Mouse (Mus musculus): ENCODE data around the gene Ssh1.

Ssh1 gene

DNA sequence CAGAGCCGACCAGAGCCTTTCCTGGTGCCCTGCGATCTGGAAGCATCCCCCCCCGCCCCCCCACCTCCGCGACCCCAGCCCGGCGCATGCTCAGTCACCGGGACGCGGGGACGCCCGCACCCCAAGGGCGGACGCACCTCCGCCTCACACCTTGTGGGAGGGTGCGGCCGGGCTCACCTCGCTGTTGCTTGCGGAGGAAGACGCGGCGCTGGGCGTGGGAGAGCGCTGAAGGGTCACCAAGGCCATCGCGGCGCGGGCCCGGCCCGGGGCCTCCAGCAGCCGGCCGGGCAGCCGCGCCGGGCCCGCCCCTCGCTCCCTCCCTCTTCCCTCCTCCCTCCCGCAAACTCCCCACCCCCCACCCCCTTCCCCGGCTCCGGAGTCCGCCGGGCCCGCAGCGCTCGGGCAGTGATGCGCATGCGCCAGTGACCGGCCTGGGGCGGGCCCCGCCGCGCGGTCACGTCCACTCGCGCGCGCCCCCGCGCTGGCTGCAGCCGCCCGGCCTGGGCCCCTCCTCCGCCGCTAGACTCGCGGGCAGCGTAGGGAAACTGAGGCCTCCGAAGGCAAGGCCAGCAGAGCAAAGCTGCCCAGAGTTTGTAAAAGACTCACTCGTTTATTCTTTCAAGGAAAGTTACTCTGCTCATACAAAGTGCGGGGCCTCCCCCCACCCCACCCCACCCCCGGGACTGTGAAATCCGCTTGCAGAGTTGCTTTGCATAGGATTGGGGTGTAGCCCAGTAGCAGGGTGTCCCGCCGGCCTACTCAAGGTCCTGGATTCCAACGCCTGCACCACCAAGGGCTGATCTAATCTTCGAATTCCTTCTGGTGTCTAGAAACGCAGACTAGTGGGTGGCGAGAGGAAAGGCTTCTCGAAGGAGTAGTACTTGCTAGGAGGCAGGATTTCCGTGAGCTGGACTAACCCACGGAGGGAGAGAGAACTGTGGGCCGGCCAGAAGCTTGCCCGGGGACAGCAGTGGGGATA lies at the start of gene Ssh1:
Gene Ssh1, minus strand, starts transcription at position 408 of the 979 bp plus-strand sequence.
- in situ Hi-C loops (cut with MseI, MboI): no loop called here

DNA sequence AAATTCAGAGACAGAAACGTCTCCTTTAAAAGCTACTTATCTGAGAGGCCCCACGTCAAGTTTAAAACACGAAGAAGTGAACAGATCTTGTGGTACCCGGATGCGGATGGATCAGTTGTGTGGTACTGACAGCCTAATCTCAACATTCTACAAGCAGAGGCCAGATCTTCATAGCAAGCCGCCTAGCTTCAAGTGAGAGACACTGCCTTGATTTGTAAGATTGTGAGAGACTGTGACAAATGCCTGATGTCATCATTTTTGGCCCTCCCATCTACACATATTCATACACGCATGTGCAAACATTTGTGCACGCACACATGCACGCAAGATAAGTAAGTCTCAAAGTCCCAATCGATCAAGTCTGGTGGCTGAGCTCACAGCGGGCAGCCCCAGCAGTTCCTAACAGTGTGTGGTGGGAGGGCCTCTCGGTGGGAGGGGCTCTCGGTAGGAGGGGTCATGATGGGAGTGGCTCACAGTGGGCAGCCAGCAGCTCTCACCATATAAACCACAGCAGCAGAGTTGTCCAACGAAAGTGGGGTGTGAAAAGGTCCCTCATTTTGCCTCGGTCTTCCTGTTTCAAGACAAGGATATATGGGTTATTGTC lies 47.7 kb upstream of the Ssh1 start:
- in situ Hi-C loops (cut with MseI, MboI): no loop called here

DNA sequence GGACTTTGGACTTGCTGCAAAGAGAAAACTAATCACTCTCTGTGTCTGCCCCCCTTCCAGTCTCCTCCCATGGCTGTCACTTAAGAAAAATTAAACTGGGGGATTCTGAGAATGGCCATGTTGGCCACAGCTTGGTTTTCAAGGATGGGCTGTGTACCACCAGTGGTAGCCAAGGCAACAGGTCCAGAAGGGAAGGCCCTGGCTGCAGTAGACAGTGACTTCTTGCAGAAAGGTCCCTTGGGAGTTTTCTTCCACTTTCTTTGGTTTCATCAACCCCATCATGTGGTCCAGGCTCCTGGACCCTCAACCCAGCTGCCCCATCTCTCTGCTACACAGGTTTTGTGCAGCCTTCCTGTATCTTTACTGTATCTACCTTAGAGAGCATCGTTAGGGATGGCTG lies 47.2 kb upstream of the Ssh1 start:
- in situ Hi-C loops (cut with MseI, MboI): no loop called here

DNA sequence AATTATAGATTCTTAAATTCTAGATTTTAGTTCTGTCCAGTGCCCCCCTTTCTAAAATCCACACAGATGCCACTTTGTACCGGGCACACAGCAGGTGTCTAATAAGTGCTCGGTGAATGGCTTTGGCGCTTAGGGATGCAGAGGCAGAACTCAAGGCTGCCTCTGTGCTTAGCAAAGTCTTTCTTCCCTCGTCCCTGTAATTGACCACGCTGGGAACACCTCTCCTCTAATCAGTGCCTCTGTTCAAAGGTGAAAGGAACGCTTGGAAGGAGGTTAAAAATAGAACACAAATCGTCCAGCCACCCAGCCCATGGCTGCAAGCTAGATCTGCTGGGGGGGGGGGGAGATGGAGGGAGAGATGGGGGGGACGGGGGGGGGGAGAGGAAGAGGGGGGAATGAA lies 46.8 kb upstream of the Ssh1 start:
- in situ Hi-C loops (cut with MseI, MboI): no loop called here

DNA sequence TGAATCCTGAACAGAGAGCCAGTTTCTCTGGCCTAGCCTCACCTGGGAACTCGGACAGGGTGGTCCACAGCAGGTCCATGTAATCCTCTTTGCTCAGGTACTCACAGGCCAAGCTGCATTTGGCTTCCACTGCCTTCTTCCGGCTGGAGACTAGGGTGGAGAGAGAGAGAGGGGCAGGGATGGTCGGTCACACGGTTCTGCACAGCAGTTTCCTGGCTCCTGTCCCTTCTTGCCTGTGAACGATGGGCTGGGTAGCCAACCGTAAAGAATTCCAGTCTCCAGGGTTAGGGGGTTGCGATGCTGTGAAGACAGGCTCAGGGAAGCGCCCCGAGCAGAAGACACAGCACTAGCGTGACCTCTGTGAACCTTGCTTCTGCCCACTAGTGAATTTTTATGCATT lies 41.4 kb upstream of the Ssh1 start:
- in situ Hi-C loops (cut with MseI, MboI): no loop called here

DNA sequence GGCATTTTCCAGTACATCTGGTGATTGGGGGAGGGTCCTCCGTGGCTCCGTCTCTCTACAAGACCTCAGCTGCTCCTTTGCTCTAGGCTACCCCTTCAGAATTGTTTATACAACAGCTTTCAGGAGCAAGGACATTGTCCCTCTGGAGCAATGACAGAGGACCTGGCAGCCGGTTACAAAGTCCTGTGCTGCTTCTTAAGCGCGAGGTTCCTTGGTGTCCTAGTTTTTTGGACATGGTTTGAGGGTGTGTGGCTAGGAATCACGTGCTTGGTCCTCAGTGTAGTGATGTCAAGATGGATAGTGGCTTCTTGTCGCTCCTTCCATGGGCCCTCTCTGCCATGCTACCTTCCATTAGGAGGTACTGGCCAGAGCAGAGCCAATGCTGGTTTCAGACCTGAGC lies 40.7 kb upstream of the Ssh1 start:
- in situ Hi-C loops (cut with MseI, MboI): no loop called here

DNA sequence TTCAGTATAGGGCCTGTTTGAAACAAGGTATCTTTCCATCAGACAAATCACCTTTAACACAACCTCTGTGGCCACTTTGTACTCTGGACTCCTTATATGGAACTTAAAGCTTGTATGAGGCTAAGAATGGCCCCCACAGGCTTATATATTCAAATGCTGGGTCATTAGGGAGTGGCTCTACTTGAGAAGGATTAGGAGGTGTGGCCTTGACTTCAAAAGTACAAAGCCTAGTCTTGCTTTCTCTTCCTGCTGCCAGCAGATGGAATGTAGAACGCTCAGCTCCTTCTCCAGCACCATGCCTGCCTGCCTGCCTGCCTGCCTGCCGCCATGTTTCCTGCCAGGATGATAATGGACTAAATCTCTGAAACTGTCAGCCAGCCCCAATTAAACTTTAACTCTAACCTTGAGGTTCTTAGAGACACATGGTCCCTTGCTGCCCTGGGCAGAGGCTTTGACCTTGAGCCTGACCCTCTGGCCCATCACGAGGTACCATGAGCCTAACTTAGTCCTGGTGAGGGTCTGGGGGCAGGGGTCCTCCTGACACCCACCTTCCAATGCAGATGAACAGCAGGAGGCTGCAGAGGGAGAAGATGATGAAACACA lies 38.6 kb upstream of the Ssh1 start:
- in situ Hi-C loops (cut with MseI, MboI): no loop called here

DNA sequence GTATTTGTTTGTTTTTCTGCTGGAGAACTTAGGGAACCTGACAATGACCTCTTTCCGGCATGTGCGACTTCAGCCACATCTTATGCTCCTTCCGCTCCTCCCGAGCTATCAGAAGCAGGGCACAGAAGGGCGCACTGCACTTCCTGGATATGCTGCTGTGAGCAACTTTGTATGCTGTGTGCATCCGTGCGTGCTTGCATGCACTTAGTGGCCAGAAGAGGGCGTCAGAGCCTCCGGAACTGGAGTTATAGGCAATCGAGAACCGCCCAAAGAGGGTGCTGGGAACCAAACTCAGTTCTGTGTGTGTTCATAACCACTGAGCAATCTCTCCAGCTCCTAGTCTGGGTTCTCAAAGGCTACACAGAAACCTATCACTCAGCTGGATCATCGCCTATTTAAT lies 37.0 kb upstream of the Ssh1 start:
- in situ Hi-C loops (cut with MseI, MboI): no loop called here

DNA sequence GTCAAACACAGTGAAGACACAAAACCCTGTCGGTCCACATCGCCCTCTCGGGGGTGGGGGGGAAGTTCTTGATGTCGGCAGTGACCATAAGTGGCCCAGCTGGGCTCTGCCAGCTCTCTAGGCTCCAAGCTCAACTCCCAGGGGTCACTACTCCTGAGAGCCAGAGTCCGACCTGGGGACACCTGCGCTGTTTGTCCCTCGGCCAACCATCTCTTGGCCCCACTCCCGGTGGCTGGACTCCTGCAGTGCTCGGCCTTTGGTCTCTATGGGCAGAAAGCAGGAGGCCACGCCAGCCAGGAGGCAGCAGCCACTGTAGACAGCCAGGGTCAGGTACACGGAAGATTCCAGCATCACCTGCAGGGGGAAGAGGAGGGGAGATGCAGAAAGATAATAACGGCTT lies 34.4 kb upstream of the Ssh1 start:
- in situ Hi-C loops (cut with MseI, MboI): no loop called here

DNA sequence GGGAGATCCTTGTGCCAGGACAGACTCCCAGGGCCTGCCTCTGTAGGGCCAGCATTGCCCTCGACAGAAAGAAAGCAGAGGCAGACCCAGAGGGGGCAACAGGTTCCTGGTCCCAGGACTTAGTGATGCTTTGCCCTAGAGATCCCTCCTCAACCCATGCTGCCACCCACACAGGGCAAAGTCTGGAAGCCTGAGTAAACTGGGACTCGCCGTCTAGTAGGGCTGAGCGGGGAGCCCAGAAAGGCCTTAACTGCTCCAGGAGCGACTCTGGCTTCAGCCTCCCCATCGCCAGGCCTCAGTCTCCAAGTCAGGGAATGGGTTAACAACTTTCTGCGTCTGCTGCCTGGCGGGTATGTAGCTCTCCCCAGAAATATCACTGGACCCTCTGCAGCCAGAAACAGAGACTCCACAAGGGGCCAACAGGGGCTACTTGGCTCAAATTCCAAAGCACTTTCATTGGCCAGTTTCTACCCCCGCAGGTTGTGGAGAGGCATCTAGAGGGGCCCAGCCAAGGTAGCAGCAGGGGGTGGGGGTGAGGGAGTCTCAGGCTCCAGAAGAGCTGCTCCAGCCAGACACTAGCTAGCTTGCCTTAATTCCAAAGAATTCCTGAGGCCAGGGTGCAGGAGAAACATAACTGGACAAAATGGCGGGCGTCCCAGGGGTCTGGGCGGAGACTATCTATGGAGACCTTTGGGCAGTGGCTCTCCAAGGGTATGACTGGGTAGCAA lies 33.7 kb upstream of the Ssh1 start:
- in situ Hi-C loops (cut with MseI, MboI): no loop called here

DNA sequence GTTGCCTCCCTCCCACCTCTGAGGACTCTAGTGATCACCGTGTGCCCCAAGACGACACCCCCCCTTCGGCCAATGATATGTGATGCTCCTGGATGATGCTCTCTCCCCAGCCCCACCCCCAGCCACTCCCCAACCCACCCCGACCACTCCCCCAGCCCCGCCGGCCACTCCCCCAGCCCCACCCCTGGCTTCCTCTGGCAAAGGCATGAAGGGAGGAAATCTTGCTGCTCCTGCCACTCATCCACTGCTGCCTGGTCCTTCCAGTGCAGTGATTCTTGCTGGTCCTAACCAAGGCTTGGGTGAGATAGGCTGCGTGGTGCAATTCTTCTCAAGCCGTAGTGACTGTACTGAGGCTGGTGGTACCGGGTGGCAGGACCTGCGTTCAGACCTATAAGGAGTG lies 31.2 kb upstream of the Ssh1 start:
- in situ Hi-C loops (cut with MseI, MboI): no loop called here

DNA sequence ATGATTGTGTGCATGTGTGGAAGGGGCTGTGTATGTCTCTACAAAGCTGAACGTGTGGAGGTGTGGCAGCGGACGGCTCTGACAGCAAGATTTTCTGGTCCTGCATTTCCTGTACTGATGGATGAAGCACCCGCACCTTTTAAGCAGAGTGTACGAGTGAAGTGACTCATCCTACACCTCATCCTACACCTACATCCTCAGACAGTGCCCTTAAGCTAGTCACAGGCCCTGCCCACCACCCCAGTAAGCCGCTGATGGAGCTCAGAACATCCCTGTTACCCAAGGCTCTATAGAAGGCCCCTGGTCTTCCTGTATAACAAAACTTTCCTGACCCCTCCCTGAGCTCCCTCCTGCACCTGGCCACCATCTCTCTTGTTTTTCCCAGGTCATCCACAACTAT lies 30.7 kb upstream of the Ssh1 start:
- in situ Hi-C loops (cut with MseI, MboI): no loop called here

DNA sequence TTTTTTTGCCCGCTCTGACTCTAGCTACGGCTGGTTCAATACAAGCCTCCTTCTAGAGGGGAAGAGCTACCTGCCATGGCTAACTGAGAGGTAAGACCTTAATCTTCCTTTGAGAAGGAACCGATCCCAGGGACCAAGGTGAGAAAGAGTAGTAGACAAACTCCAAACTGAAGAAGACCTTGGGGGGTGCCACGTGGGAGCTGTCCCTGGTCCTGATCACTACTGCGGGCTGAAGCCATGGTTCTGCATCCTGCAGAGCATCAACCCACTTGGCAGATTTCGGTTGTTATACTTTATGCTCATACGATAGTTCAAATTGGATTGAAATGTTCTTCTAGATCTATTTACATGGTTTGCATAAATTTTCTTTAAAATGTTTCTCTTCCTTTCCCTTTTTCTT lies 21.4 kb upstream of the Ssh1 start:
- in situ Hi-C loops (cut with MseI, MboI): no loop called here

DNA sequence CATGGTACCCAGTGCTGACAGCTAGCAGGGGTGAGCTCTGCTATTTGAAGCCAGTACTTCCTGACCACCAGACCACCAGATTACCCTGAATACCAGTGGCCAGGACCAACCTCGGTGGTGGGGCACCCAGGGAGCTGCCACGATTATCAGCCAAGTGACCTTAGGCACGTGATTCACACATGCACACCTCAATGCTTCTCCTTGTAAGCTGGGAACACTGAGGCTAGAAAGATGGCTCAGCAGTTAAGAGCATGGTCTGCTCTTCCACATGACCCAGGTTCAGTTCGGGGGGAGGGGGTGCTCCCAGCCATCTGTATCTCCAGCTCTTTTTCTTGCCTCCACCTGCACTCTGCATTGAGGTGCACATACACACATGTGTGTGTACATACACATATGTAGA lies 15.4 kb upstream of the Ssh1 start:
- in situ Hi-C loops (cut with MseI, MboI): no loop called here

DNA sequence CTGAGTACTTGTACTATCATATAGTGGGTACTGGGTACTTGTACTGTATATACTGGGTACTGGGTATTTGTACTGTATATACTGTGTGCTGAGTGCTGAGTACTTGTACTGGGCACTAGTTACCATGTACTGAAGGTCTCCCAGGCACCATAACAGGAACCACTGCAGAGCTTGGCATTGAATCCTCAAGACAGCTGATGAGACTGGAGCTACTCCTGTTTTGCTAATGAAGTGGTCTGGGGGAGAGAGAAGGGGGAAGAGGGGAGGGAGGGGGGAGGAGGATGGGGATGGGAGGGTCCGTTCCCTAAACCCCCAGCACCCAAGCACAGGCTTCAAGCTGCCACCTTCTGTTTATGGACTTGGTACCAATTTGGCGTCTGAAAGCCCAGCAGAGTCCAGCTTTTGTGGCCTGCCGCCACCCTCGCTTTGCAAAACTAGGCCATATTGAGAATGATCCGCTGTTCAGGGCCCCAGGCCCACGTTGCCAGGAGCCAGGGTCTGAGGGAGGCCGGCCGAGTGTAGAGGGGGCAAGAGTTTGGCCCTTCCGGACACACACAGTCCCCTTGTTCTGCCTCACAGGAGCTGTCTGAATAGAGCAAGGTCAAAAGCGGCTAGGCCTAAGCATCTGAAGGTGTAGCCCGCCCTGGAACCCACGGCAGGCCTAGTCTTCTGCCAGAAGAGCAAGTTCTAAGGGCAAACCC lies 14.2 kb upstream of the Ssh1 start:
- in situ Hi-C loops (cut with MseI, MboI): no loop called here

DNA sequence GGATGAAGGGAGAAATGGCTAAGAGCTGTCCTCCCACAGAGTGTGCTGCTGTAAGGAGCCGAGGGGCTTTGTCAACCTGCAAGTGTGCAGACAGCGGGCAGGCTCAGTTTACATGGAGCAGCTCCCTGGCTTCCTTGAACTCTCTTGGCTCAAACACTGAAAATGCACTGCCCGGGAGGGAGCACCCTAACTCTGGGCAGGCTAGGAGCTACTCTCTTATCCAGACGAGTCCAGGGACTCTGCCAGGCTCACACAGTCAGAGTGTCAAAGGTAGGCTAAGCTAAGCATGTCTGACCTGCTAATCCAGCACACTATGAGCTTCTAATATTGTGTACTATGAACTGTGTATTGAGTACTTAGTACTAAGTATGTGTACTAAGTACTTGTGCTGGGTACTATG lies 13.3 kb upstream of the Ssh1 start:
- in situ Hi-C loops (cut with MseI, MboI): no loop called here

DNA sequence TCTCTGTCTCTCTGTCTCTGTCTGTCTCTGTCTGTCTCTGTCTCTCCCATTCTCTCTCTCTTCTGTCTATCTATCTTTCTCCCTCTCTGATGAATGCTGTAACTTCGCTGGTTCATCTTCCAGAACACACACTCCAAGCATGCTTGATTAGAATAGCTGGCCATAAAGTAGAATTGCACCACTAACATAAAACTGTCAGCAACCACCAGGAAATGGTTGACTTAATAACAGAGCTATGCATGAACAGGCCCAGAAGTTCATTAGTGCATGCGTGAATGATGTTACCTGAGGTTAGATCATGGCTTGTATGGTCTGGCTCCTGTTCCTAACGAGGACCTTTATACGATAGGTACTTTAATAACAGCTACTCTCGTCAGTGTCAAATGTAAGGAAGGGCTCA lies 11.4 kb upstream of the Ssh1 start:
- in situ Hi-C loops (cut with MseI, MboI): no loop called here

DNA sequence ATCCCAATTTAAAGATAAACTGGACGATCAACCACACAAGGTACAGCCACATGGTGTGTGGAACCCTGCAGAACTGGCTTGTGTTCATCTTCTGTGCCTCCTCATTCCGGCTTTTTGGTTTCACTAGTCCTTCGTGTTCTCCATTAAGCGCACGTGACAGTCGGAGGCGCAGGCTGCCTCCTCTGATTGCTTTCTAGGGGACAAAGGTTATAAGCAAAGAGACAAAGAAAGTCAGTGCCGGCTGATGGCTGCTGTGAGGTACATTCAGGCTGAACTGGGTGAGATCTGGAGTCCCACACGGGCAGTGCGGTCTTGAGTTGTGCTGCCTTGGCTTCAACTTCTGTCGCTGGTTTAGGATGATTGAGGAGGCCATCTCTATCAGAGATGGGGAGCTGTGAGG lies 10.9 kb upstream of the Ssh1 start:
- in situ Hi-C loops (cut with MseI, MboI): no loop called here

DNA sequence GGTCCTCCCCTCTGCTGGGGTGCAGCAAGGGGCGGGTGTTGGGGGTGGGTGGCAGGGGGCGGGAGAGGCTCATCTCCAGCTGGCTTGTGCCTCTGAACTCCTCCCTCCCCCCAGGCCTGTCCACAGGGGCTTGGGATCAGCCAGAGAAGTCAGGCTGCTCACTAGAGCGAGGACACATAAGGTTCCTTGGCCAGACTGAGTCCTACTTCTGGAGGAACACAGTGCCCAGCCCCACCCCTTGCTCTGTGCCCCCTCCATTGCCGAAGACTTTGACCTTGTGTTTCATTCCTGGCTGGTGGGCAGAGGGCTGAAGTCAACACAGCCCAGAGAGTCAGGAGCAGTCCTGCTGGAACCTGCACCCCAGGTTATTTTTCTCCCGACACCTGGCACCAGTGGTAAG lies 9.8 kb upstream of the Ssh1 start, which contains the start of gene Dao:
Gene Dao, plus strand, starts transcription at position 162 of the 400 bp plus-strand sequence.
- in situ Hi-C loops (cut with MseI, MboI): no loop called here

DNA sequence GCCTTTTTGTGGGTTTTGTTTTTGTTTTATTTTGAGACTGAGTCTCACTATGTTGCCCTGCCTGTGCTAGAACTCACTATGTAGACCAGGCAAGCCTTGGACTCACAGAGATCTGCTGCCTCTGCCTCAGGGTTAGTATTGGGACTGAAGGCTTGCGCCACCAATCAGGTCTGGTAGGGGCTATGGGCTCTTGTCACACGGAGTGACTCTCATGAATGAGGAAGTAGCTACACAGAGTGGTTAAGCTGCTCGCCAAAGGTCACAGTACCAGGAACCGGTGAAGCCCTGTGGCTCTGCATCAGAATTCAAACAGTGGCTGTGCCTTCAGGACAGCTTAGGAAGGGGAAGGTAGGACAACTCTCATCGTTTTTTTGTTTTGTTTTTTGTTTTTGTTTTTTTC lies 5.7 kb upstream of the Ssh1 start:
- in situ Hi-C loops (cut with MseI, MboI): no loop called here

DNA sequence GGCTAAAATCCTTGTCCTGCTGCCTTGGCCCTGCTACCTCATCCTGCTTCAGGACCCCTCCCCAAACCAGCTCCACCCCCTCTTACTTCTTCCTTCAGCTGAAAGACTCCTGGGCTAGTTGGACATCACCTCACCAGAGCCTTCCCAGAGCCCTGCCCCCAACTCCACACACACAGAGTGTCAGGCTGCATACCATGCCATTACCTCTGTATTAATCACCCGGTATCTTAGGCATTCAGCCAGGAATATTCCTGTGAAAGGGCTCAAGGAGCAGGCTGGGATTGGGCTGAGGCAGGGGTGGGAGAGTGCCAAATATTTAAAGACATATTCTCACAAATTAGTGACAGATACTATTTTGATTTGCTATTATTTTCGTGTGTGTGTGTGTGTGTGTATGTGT lies 2.8 kb upstream of the Ssh1 start:
- in situ Hi-C loops (cut with MseI, MboI): no loop called here
